Mouse (Mus musculus) forelimb bud, embryonic 11.5 days (tissue): ENCODE results near the gene Camsap3.

Experiments used
- DNase-seq: peaks from one replicate; pipeline ENCODE4 v3.0.0-alpha.2; 2012; ENCODE audit warnings: low read depth, low spot score

The Camsap3 gene

GRCm38 (mm10) chr8:3600401-3600800 is 13.3 kb downstream of the Camsap3 start:
- DNase-seq = no peak

DNA sequence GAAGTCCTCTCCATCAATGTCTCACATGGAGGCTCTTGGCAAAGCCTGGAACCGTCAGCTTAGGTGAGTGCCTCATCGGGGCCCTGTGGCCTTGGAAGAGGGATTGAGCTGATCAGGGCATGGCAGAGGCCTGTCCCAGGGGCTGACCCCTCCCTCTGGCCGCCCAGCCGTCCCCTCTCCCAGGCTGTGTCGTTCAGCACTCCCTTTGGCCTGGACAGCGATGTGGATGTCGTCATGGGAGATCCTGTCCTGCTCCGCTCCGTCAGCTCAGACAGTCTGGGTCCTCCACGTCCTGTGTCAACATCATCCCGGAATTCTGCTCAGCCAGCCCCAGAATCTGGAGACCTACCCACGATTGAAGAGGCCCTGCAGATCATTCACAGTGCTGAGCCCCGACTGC is 16.3 kb downstream of the Camsap3 start:
- no peak for DNase-seq

- no peak for DNase-seq
These were observed 19.5 kb downstream of the Camsap3 start for GRCm38 (mm10) chr8:3606593-3606992.

DNA sequence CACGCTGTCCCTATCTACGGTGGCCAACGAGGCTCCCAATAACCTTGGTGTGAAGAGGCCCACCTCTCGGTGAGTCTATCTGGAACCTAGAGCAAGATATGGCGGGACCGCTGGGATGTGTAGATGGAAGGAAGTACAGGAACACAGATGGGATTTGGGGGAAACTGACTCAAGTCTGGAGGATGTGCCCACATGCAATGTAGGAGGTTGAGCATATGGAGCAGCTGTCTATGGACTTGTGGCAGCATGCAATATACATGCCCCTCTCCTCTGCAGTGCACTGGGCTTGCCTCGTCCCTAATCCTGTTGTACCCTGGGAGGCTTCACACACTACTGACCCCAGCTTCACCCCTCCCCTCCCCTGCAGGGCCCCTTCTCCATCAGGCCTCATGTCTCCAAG is 20.7 kb downstream of the Camsap3 start:
- DNase-seq = no peak

GRCm38 (mm10) chr8:3609046-3609815 is 22.1 kb downstream of the Camsap3 start:
- DNase-seq = no peak

GRCm38 (mm10) chr8:3609816-3610150 is 22.7 kb downstream of the Camsap3 start:
- no peak for DNase-seq

DNA sequence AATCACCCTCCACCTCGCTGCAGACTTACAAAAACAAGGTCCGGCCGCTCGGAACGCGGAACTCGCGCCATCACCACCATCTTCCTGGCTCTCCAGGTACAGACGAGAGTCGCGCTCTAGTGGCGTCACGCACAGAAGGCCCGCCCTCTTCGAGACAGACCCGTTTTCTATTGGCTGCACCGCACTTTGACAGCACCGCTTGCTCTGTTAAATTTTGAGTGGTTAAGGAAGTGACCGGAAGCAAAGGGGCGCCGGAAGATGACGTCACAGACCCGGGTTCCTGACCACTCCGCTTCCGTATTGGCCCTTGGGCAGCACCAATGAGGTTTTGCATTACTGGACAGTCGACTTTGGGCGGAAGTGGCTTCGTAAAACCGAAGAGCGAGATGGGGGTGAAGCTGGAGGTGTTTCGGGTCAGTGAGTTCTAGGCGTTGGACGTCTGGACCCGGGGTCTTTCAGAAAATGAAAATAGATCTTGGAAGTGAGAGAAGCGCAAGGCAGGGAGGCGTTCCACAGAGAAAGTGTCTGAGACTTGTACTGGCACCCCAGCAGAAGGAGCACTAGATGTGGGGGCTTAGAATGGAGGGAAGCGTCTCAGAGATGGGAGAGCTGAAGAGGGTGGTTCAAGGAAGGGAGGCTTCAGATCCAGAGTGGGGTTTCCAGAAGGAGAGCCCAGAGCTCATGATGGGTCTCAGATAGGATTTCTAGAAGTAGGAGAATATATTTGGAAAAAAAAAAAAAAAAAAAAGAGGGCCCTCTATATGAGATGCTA is 34.3 kb downstream of the Camsap3 start, which contains the start of the genes Xab2 and Pet100:
TSS of gene Xab2 (minus strand) at position 118 of the 772 bp plus-strand sequence.
TSS of gene Pet100 (plus strand) at position 350 of the 772 bp plus-strand sequence.
- DNase-seq = peak; percentile 100

GRCm38 (mm10) chr8:3622119-3622518 is 35.0 kb downstream of the Camsap3 start:
- no peak for DNase-seq

GRCm38 (mm10) chr8:3625445-3625844 is 38.4 kb downstream of the Camsap3 start, which contains the start of gene Pcp2:
TSS of gene Pcp2 (minus strand) at chr8:3625545.
- no peak for DNase-seq

DNA sequence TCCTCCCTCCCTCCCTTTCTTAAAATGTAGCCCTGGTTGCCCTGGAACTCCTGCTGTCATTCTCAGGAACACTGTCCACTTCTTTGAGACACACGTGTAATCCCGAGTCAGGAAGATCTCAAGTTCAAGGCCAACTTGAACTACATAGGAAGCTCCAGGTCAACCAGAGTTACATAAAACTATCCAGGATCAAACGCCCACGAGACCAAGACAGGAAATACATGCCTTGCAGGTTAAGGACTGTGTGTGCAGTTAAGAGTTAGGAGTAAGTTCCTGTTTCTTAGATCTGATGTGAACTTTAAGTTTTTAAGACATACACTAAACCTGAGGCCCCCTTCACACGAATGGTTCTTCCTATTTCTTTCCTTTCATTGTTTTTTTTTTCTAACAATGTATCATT is 39.9 kb downstream of the Camsap3 start:
- DNase-seq = no peak

- peak; percentile 25 for DNase-seq
These were observed 40.9 kb downstream of the Camsap3 start for GRCm38 (mm10) chr8:3628014-3628413.

GRCm38 (mm10) chr8:3630647-3631477 is 43.8 kb downstream of the Camsap3 start, which contains the start of gene Stxbp2:
TSS of gene Stxbp2 (plus strand) at chr8:3630955.
- DNase-seq = peak; percentile 54

DNA sequence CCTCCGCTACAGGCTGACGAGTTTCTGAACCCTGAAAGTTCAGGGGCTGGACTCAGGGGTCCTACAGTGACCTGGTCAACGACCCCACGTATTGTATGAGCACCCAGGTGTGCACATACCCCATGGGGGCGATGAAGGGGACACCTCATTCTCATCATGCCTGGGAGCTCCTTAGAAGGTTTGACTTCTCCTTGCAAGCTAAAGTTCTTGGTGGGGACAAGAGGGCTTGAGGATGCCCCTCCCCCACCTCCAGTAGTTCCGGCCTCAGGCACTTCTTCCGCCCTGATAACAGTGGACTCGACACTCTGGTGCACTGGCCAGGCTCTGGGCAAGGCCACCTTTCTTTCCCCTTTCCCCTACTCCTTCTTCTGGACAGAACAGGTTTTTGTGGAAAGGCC is 44.4 kb downstream of the Camsap3 start:
- DNase-seq = no peak

GRCm38 (mm10) chr8:3645804-3646203 is 58.7 kb downstream of the Camsap3 start:
- DNase-seq = no peak

DNA sequence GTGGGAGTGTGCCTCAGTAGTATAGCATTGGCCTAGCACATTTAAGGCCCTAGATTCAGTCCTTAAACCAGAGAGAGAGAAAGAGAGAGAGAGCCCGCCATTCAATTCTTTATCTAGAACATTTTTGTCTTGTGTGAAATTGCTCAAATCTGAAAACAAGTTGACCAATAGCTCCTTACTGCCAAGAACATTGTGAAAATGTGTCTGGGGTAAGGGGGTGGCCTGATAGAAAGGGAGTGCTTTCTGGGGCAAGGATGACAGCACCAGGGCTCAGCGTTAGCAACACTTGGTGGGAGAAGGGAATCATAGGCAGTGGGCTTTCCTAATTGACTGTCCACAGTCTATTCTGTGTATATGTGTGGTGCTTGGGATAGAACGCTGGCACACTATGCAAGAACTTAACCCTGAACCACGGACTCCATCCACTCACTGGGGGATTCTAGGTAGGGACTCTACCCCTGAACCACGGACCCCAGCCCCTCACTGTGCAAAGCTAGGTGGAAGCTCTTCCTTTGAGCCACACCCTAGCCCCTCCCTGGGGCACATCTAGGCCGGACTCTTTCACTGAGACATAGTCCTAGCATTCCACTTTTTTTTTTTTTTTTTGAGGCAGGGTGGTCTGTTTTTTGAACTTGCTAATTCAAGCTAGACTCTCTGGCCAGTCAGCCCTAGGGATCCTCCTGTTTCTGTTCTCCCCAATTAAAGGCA is 59.9 kb downstream of the Camsap3 start:
- DNase-seq = no peak

DNA sequence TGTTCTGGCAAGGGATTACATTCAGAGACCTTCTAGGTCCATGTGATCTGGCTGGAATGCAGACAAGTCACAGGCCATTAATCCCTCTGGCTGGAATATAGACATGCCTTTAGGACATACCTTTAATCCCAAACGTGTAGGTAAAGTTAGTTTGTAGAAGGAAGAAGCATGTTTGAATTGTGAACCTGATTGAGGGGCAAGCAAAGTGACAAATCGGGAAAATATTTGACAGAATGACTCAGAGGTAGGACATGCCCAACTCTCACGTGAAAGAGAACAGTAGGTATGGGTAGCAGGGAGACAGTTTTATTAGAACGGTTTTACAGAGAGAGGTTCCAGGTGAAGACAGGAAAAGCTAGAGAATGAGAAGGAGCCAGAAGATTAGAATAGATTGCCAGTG is 60.5 kb downstream of the Camsap3 start:
- no peak for DNase-seq

DNA sequence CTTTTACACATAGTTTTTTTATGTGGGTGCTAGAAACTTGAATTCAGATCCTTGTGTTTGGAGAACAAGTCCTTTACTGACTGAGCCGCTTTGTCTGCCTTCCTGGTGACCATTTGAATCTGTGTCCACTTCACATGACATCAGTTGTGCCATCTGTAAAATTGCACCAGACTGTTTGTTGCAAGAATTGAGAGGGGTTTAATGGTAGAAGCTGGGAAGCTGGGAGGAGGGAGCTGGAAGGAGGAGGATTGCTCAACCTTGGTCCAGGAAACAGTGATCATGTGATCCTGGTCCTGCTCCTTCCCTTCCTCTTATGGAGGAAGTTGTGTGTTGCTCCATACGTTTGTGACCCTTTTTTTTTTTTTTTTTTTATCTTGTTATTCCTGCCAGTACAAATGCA is 61.2 kb downstream of the Camsap3 start:
- DNase-seq = no peak

- DNase-seq = peak; percentile 35
These were observed 61.9 kb downstream of the Camsap3 start for GRCm38 (mm10) chr8:3648990-3649389.

GRCm38 (mm10) chr8:3652845-3653244 is 65.8 kb downstream of the Camsap3 start:
- DNase-seq = no peak

DNA sequence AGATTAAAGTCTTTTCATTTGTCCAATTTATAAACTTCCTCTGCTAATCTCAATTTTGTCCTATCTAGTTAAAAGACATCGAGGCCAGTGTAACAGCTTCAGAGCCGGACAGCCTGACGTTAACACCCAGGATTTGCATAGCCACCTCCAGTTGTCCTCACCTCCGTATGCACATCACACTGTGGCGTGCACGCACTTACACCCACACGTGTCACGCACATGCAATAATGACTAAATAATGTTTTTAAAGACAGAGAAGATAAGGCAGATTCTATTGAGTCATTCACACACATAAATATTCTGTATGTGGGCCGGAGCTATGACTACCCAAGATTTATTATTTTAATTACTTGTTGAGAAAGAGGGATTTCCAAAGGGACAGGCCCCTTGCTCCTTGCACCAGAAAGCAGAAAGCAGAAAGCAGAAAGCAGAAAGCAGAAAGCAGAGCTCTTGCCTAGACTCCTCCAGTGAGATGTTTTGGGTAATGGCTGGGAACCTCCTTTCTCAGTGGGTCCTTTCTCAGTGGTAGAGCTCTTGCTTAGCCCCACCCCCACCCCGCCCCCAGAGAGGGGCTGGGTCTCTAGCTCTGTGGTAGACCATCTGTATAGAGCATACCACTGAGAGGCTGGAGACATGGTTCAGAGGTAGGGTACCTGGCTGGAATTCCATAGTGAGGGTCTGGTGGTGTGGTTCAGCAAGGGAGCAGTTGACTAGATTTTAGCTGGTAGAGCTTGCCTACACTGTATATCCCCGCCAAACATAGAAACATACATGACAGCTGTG is 67.8 kb downstream of the Camsap3 start:
- no peak for DNase-seq
